Mouse (Mus musculus) liver, embryonic 12.5 days (tissue): ENCODE results near the gene Tmem150c. TPM values are rescaled to one million over a fixed set of nuclear protein-coding genes. Genes with fewer than 3 reads are reported as not detected.

Experiments
- ATAC-seq: fragments of 200-750 bp; cut with Nextera tagmentation; 2 replicates; pipeline ENCODE4 v1.8.0; 2017; ENCODE audit warnings: moderate number of reproducible peaks, mild to moderate bottlenecking, moderate library complexity
- H3K27ac ChIP-seq: fragments of 300-500 bp; sonication (generic); 2 replicates; pipeline ENCODE4 v1.5.1; 2016; ENCODE audit warnings: mild to moderate bottlenecking
- H3K27me3 ChIP-seq: fragments of 300-500 bp; sonication (generic); replicated peaks from 2 replicates; pipeline ENCODE4 v1.6.1; 2016; ENCODE audit warnings: mild to moderate bottlenecking, moderate library complexity
- H3K36me3 ChIP-seq: fragments of 300-500 bp; sonication (generic); 2 replicates; pipeline ENCODE4 v1.6.1; 2016; ENCODE audit warnings: mild to moderate bottlenecking, moderate library complexity
- H3K4me1 ChIP-seq: fragments of 300-500 bp; sonication (generic); 2 replicates; pipeline ENCODE4 v1.6.1; 2016
- H3K4me2 ChIP-seq: fragments of 300-500 bp; sonication (generic); 2 replicates; pipeline ENCODE4 v1.6.1; 2016; ENCODE audit warnings: mild to moderate bottlenecking, moderate library complexity
- H3K4me3 ChIP-seq: fragments of 300-500 bp; sonication (generic); 2 replicates; pipeline ENCODE4 v1.5.1; 2016; ENCODE audit warnings: mild to moderate bottlenecking, moderate library complexity
- H3K9ac ChIP-seq: fragments of 300-500 bp; sonication (generic); 2 replicates; pipeline ENCODE4 v1.6.1; 2016; ENCODE audit warnings: mild to moderate bottlenecking, moderate library complexity
- H3K9me3 ChIP-seq: fragments of 300-500 bp; sonication (generic); replicated peaks from 2 replicates; pipeline ENCODE4 v1.6.1; 2016; ENCODE audit warnings: mild to moderate bottlenecking, moderate library complexity
- WGBS: fragments of 180-500 bp; shearing (Covaris S2); methylation state at CpG from one replicate; pipeline ENCODE4 v1.1.7; 2016; ENCODE audit not compliant: insufficient replicate concordance; 5-methylcytosine and 5-hydroxymethylcytosine counted together
- polyA plus RNA-seq: library from polyadenylated mRNA; unstranded; fragments of >200 nt; fragmentation: Nextera tagmentation; extraction: Ambion mirVana; gene quantifications from 2 replicates; pipeline ENCODE4 v1.2.1, GENCODE M21; 2016

The Tmem150c gene
- polyA plus RNA-seq, 1 experiment from 2014 or later, result 1.5 TPM

GRCm38 (mm10) chr5:100044030-100044429 lies 115.6 kb downstream of the Tmem150c start:
- ATAC-seq, result no peak
- Histone ChIP-seq H3K27me3 (no peaks in the 10 kb centered on the region), H3K4me1 (peaks cover 66% of the 10 kb centered on the region), H3K9me3 (no peaks in the 10 kb centered on the region), H3K36me3 (peaks cover 16% of the 10 kb centered on the region), H3K9ac (no peak overlapping the region), H3K27ac (no peak overlapping the region; the same call in 1 of the 2 replicates), H3K4me2 (no peak overlapping the region), H3K4me3 (no peak overlapping the region)
- 68% methylated on average over 4 of the region's 4 CpGs for WGBS

GRCm38 (mm10) chr5:100043361-100043760 lies 116.2 kb downstream of the Tmem150c start:
- no peak overlapping the region for H3K4me2 ChIP-seq
- H3K9me3 ChIP-seq, result no peaks in the 10 kb centered on the region
- H3K27me3 ChIP-seq, result no peaks in the 10 kb centered on the region
- H3K27ac ChIP-seq, result peak overlapping the region; percentile 7; the same call in 1 of the 2 replicates
- H3K4me3 ChIP-seq, result no peak overlapping the region
- WGBS, result 79% methylated on average over 5 of the region's 5 CpGs
- H3K9ac ChIP-seq, result no peak overlapping the region
- peaks cover 60% of the 10 kb centered on the region for H3K4me1 ChIP-seq
- peaks cover 16% of the 10 kb centered on the region for H3K36me3 ChIP-seq
- ATAC-seq, result no peak

- WGBS, result 85% methylated on average over 8 of the region's 8 CpGs
- H3K27me3 ChIP-seq, result no peaks in the 10 kb centered on the region
Measured at GRCm38 (mm10) chr5:100042467-100042866, 117.1 kb downstream of the Tmem150c start.

GRCm38 (mm10) chr5:100041272-100041671 lies 118.3 kb downstream of the Tmem150c start:
- Histone ChIP-seq H3K9me3 (no peaks in the 10 kb centered on the region), H3K9ac (peak overlapping the region; percentile 37; the same call in 1 of the 2 replicates)

More at GRCm38 (mm10) chr5:100042467-100042866, 117.1 kb downstream of the Tmem150c start:
- no peak overlapping the region for H3K9ac ChIP-seq
- peaks cover 19% of the 10 kb centered on the region for H3K36me3 ChIP-seq
- no peak for ATAC-seq
- H3K4me2 ChIP-seq, result no peak overlapping the region
- no peaks in the 10 kb centered on the region for H3K9me3 ChIP-seq
- no peak overlapping the region for H3K4me3 ChIP-seq
- peaks cover 55% of the 10 kb centered on the region for H3K4me1 ChIP-seq
- H3K27ac ChIP-seq, result no peak overlapping the region

GRCm38 (mm10) chr5:100040281-100040784 lies 119.3 kb downstream of the Tmem150c start:
- Histone ChIP-seq H3K9ac (peak overlapping the region; percentile 97), H3K27me3 (no peaks in the 10 kb centered on the region), H3K9me3 (no peaks in the 10 kb centered on the region), H3K4me2 (peak overlapping the region; percentile 99), H3K27ac (peak overlapping the region; percentile 76), H3K36me3 (peaks cover 38% of the 10 kb centered on the region), H3K4me3 (peak overlapping the region; percentile 93), H3K4me1 (peaks cover 68% of the 10 kb centered on the region)
- no peak for ATAC-seq
- under 1% methylated on average over 19 of the region's 19 CpGs for WGBS

More at GRCm38 (mm10) chr5:100041272-100041671, 118.3 kb downstream of the Tmem150c start:
- H3K36me3 ChIP-seq, result peaks cover 29% of the 10 kb centered on the region
- peak overlapping the region; percentile 93 for H3K4me3 ChIP-seq
- ATAC-seq, result no peak
- peak overlapping the region; percentile 99 for H3K4me2 ChIP-seq
- H3K4me1 ChIP-seq, result peaks cover 64% of the 10 kb centered on the region
- 50% methylated on average over 4 of the region's 4 CpGs for WGBS
- H3K27me3 ChIP-seq, result no peaks in the 10 kb centered on the region
- H3K27ac ChIP-seq, result no peak overlapping the region

GRCm38 (mm10) chr5:100039602-100040142 lies 119.9 kb downstream of the Tmem150c start, which contains the start of the genes Hnrnpdl and Enoph1:
Hnrnpdl (minus strand) TSS chr5:100039664.
Enoph1 (plus strand) TSS chr5:100039985.
- Histone ChIP-seq H3K9ac (peak within 1 kb of the TSS; percentile 97), H3K27me3 (no peaks in the 10 kb centered on the region), H3K4me3 (peak within 1 kb of the TSS; percentile 93), H3K4me2 (peak within 1 kb of the TSS; percentile 99), H3K36me3 (peaks cover 43% of the 10 kb centered on the region), H3K4me1 (peaks cover 66% of the 10 kb centered on the region), H3K9me3 (no peaks in the 10 kb centered on the region), H3K27ac (peak within 1 kb of the TSS; percentile 96)
- peak; percentile 81 for ATAC-seq
- under 1% methylated on average over 57 of the region's 57 CpGs for WGBS

GRCm38 (mm10) chr5:100038714-100039601 lies 120.7 kb downstream of the Tmem150c start:
- Histone ChIP-seq H3K4me3 (peak overlapping the region; percentile 93), H3K9ac (peak overlapping the region; percentile 97), H3K27me3 (no peaks in the 10 kb centered on the region), H3K9me3 (no peaks in the 10 kb centered on the region), H3K4me1 (peaks cover 63% of the 10 kb centered on the region), H3K27ac (peak overlapping the region; percentile 96), H3K36me3 (peaks cover 50% of the 10 kb centered on the region), H3K4me2 (peak overlapping the region; percentile 99)
- ATAC-seq, result peak; percentile 75
- WGBS, result under 1% methylated on average over 112 of the region's 113 CpGs

GRCm38 (mm10) chr5:100037965-100038713 lies 121.5 kb downstream of the Tmem150c start:
- H3K36me3 ChIP-seq, result peaks cover 54% of the 10 kb centered on the region
- peak; percentile 48 for ATAC-seq
- H3K4me2 ChIP-seq, result peak overlapping the region; percentile 99
- H3K4me3 ChIP-seq, result peak overlapping the region; percentile 93
- no peaks in the 10 kb centered on the region for H3K27me3 ChIP-seq
- H3K4me1 ChIP-seq, result peaks cover 57% of the 10 kb centered on the region
- H3K9me3 ChIP-seq, result no peaks in the 10 kb centered on the region
- peak overlapping the region; percentile 96 for H3K27ac ChIP-seq
- peak overlapping the region; percentile 97 for H3K9ac ChIP-seq
- 1% methylated on average over 45 of the region's 45 CpGs for WGBS

GRCm38 (mm10) chr5:100036681-100037080 lies 122.9 kb downstream of the Tmem150c start:
- 42% methylated on average over 7 of the region's 7 CpGs for WGBS

GRCm38 (mm10) chr5:100035950-100036349 lies 123.7 kb downstream of the Tmem150c start:
- Histone ChIP-seq H3K9me3 (no peaks in the 10 kb centered on the region), H3K4me2 (peak overlapping the region; percentile 99), H3K4me1 (peaks cover 38% of the 10 kb centered on the region), H3K27ac (no peak overlapping the region), H3K36me3 (peaks cover 61% of the 10 kb centered on the region), H3K9ac (peak overlapping the region; percentile 97; the same call in 1 of the 2 replicates), H3K27me3 (no peaks in the 10 kb centered on the region), H3K4me3 (no peak overlapping the region)
- WGBS, result 78% methylated on average over 7 of the region's 7 CpGs
- ATAC-seq, result no peak

More at GRCm38 (mm10) chr5:100036681-100037080, 122.9 kb downstream of the Tmem150c start:
- Histone ChIP-seq H3K27me3 (no peaks in the 10 kb centered on the region), H3K4me2 (peak overlapping the region; percentile 99), H3K9ac (peak overlapping the region; percentile 97), H3K9me3 (no peaks in the 10 kb centered on the region), H3K4me3 (peak overlapping the region; percentile 93), H3K4me1 (peaks cover 45% of the 10 kb centered on the region), H3K27ac (no peak overlapping the region), H3K36me3 (peaks cover 61% of the 10 kb centered on the region)
- no peak for ATAC-seq

- H3K4me1 ChIP-seq, result peaks cover 28% of the 10 kb centered on the region
- no peak overlapping the region for H3K4me2 ChIP-seq
- H3K4me3 ChIP-seq, result no peak overlapping the region
- peak; percentile 36 for ATAC-seq
- no peak overlapping the region for H3K9ac ChIP-seq
- no peaks in the 10 kb centered on the region for H3K9me3 ChIP-seq
- H3K36me3 ChIP-seq, result peaks cover 60% of the 10 kb centered on the region
- H3K27ac ChIP-seq, result no peak overlapping the region
- 75% methylated on average over 3 of the region's 3 CpGs for whole genome bisulfite sequencing
- H3K27me3 ChIP-seq, result no peaks in the 10 kb centered on the region
Measured at GRCm38 (mm10) chr5:100032646-100033045, 127.0 kb downstream of the Tmem150c start.
